Mouse (Mus musculus) heart, postnatal 0 days (tissue): ENCODE data around the gene Elf5. TPM values are rescaled to one million over a fixed set of nuclear protein-coding genes. Genes with fewer than 3 reads are reported as not detected.

Experiments
- ATAC-seq: fragments of 200-750 bp; cut with Nextera tagmentation; 2 replicates; pipeline ENCODE4 v1.8.0; 2017; ENCODE audit warnings: low read depth, moderate number of reproducible peaks, moderate library complexity; ENCODE audit not compliant: insufficient read depth
- DNase-seq: peaks from one replicate; pipeline ENCODE4 v3.0.0-alpha.2; 2016; ENCODE audit warnings: low spot score
- H3K27ac ChIP-seq: fragments of 300-500 bp; sonication (generic); 2 replicates; pipeline ENCODE4 v1.5.1; 2014; ENCODE audit warnings: low read depth, mild to moderate bottlenecking
- H3K27me3 ChIP-seq: fragments of 300-500 bp; sonication (generic); 2 replicates; pipeline ENCODE4 v1.6.1; 2014; ENCODE audit warnings: low read length, mixed read lengths; ENCODE audit not compliant: control insufficient read depth, insufficient read depth
- H3K36me3 ChIP-seq: fragments of 300-500 bp; sonication (generic); replicated peaks from 2 replicates; pipeline ENCODE4 v1.6.1; 2014; ENCODE audit warnings: low read length, mixed read lengths; ENCODE audit not compliant: control insufficient read depth, insufficient read depth
- H3K4me1 ChIP-seq: fragments of 300-500 bp; sonication (generic); 2 replicates; pipeline ENCODE4 v1.6.1; 2014; ENCODE audit warnings: antibody characterized with exemption; ENCODE audit not compliant: control insufficient read depth, insufficient read depth
- H3K4me2 ChIP-seq: fragments of 300-500 bp; sonication (generic); 2 replicates; pipeline ENCODE4 v1.6.1; 2014; ENCODE audit warnings: low read depth, mild to moderate bottlenecking, low read length, moderate library complexity
- H3K4me3 ChIP-seq: fragments of 300-500 bp; sonication (generic); 2 replicates; pipeline ENCODE4 v1.5.1; 2014; ENCODE audit warnings: low read depth, low read length
- H3K9ac ChIP-seq: fragments of 300-500 bp; sonication (generic); replicated peaks from 2 replicates; pipeline ENCODE4 v1.6.1; 2014; ENCODE audit warnings: low read depth, low read length, mixed read lengths
- H3K9me3 ChIP-seq: fragments of 300-500 bp; sonication (generic); replicated peaks from 2 replicates; pipeline ENCODE4 v1.6.1; 2016; ENCODE audit warnings: low read length; ENCODE audit not compliant: control insufficient read depth
- CTCF ChIP-seq: IDR thresholded peaks from 2 replicates; pipeline ENCODE4 v1.5.1; 2016; ENCODE audit warnings: antibody characterized with exemption, control low read depth, low read depth
- EP300 ChIP-seq: IDR thresholded peaks from 2 replicates; pipeline ENCODE4 v1.6.1; 2016; ENCODE audit warnings: antibody characterized with exemption, low read depth
- WGBS: fragments of 180-500 bp; shearing (Covaris S2); extraction: QIAGEN DNeasy Blood & Tissue Kit; methylation state at CpG from one replicate; pipeline ENCODE4 v1.1.7; 2014; 5-methylcytosine and 5-hydroxymethylcytosine counted together
- polyA plus RNA-seq: library from polyadenylated mRNA; unstranded; fragments of >200 nt; fragmentation: Nextera tagmentation; extraction: Ambion mirVana; gene quantifications from 2 replicates; pipeline ENCODE4 v1.2.1, GENCODE M21; 2015
- total RNA-seq: library from RNA; depleted of rRNA; stranded (reverse); fragments of >200 nt; gene quantifications from 2 replicates; pipeline ENCODE4 v1.2.3, GENCODE M21; 2014; ENCODE audit warnings: low replicate concordance

The Elf5 gene
- total and polyA plus RNA-seq, 2 experiments from 2014 or later = not detected

- Histone ChIP-seq H3K27ac (no peak overlapping the region), H3K4me2 (no peak overlapping the region), H3K9me3 (no peaks in the 10 kb centered on the region), H3K4me1 (peaks cover 5% of the 10 kb centered on the region), H3K27me3 (no peaks in the 10 kb centered on the region), H3K36me3 (peaks cover 25% of the 10 kb centered on the region), H3K9ac (no peak overlapping the region), H3K4me3 (no peak overlapping the region)
- WGBS = 96% methylated on average over 3 of the region's 3 CpGs
- no peak for TF ChIP-seq CTCF
- no peak for TF ChIP-seq EP300
- no peak for DNase-seq
- no peak for ATAC-seq
Measured at GRCm38 (mm10) chr2:103478326-103478725, 66.8 kb downstream of the Elf5 start.

- peaks cover 7% of the 10 kb centered on the region for H3K36me3 ChIP-seq
- H3K4me2 ChIP-seq = no peak overlapping the region
- H3K4me1 ChIP-seq = peaks cover 14% of the 10 kb centered on the region
- DNase-seq = no peak
- H3K4me3 ChIP-seq = no peak overlapping the region
- no peak overlapping the region for H3K9ac ChIP-seq
- ATAC-seq = no peak
- no peaks in the 10 kb centered on the region for H3K27me3 ChIP-seq
- no peak for TF ChIP-seq EP300
- TF ChIP-seq CTCF = no peak
- WGBS = 83% methylated on average over 8 of the region's 8 CpGs
- no peak overlapping the region for H3K27ac ChIP-seq
- H3K9me3 ChIP-seq = no peaks in the 10 kb centered on the region
Measured at GRCm38 (mm10) chr2:103480240-103480639, 68.8 kb downstream of the Elf5 start.

GRCm38 (mm10) chr2:103480871-103481270 is 69.4 kb downstream of the Elf5 start:
- peaks cover 14% of the 10 kb centered on the region for H3K4me1 ChIP-seq
- H3K4me2 ChIP-seq = no peak overlapping the region
- no peak for TF ChIP-seq CTCF
- no peak for TF ChIP-seq EP300
- DNase-seq (no peak), ATAC-seq (no peak)
- H3K9me3 ChIP-seq = no peaks in the 10 kb centered on the region
- peaks cover under 1% of the 10 kb centered on the region; the same call in 1 of the 2 replicates for H3K36me3 ChIP-seq
- H3K4me3 ChIP-seq = no peak overlapping the region
- H3K27ac ChIP-seq = no peak overlapping the region
- no peaks in the 10 kb centered on the region for H3K27me3 ChIP-seq
- H3K9ac ChIP-seq = no peak overlapping the region
- 91% methylated on average over 4 of the region's 4 CpGs for WGBS

GRCm38 (mm10) chr2:103481314-103482231 is 70.1 kb downstream of the Elf5 start:
- Histone ChIP-seq H3K36me3 (no peaks in the 10 kb centered on the region), H3K9me3 (no peaks in the 10 kb centered on the region), H3K4me1 (peaks cover 14% of the 10 kb centered on the region), H3K4me2 (no peak overlapping the region), H3K4me3 (no peak overlapping the region), H3K27ac (no peak overlapping the region), H3K27me3 (no peaks in the 10 kb centered on the region), H3K9ac (no peak overlapping the region)
- TF ChIP-seq CTCF (no peak), EP300 (no peak)
- 76% methylated on average over 11 of the region's 11 CpGs for WGBS
- DNase-seq = no peak
- ATAC-seq = no peak

GRCm38 (mm10) chr2:103483289-103483985 is 71.9 kb downstream of the Elf5 start:
- DNase-seq (no peak), ATAC-seq (no peak)
- Histone ChIP-seq H3K27ac (peak overlapping the region; percentile 99; the same call in 1 of the 2 replicates), H3K9ac (0 out of 2 replicates have a peak overlapping the region, but pooled peaks have one; percentile 93), H3K4me1 (peaks cover 14% of the 10 kb centered on the region), H3K9me3 (no peaks in the 10 kb centered on the region), H3K36me3 (no peaks in the 10 kb centered on the region), H3K27me3 (no peaks in the 10 kb centered on the region), H3K4me2 (peak overlapping the region; percentile 85), H3K4me3 (peak overlapping the region; percentile 88)
- TF ChIP-seq CTCF = no peak
- TF ChIP-seq EP300 = no peak
- 54% methylated on average over 7 of the region's 7 CpGs for WGBS
